Mouse (Mus musculus) cerebellum, adult 9-11 months (tissue): ENCODE measurements around the gene Gemin5.
A peak's percentile ranks its signal among the peaks of the same experiment; 100 is the strongest.
"Not testable (repeated sequence)": the region's sequence is repeated elsewhere in the genome, so short reads cannot be mapped to it uniquely, and the experiment has no call there.

ENCODE experiments used
- DNase-seq: peaks from one replicate; pipeline ENCODE4 v3.0.0; 2022

The Gemin5 gene

DNA sequence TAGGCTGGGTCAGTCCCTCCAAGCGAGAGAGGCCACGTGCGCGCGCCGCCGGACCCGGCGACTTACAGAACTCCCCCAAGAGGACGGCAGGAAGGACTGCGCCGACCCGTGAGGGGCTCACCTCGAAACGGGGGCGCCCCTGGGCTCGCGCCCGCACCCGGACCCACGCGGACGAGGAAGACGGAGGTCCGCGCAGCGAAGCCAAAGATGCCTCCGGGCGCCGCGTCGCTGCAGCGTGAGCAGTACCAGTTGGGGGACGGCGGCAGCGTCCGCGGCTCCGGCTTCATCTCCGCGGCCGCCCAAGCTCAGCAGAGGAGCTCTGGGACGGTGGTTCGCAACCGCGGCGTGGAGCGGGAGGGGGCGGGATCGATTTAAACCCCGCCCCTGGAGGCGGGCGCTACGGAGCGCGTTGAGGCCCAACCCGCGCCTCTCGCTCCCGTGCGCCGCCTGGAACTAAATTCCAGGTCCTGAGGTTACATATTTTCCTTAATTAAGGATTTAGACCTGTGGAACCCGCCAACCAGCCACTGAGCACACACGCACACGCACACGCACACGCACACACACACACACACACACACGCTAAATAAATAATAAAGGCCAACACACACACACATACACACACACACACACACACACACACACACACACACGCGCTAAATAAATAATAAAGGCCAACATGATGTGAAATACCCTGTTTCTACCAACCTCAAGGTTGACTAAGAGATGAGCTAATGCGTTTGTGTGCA lies at the start of gene Gemin5:
Gene Gemin5, minus strand, starts transcription at position 373 of the 749 bp plus-strand sequence.
- DNase-seq: peak; percentile 87

DNA sequence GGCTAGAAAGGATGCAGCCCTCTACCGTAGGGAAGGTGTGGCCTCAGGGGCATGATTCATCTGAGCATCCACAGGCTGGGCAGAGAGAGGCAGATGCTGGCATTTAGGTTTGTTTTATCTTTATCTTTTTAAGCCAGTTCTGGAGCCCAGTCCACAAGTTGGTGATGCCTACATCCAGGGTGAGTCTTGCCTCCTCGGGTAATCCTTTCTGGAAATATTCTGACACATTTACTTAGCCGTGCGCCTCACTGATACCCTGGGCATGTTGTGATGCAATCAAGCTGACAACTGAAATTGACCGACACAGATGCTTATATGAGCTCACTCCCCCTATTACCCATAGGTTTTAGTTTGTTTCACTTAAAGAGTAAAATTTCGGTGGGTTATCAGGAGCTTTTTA lies 48.5 kb upstream of the Gemin5 start:
- no peak for DNase-seq

GRCm38 (mm10) chr11:58215814-58216213 lies 47.5 kb upstream of the Gemin5 start:
- no peak for DNase-seq

DNA sequence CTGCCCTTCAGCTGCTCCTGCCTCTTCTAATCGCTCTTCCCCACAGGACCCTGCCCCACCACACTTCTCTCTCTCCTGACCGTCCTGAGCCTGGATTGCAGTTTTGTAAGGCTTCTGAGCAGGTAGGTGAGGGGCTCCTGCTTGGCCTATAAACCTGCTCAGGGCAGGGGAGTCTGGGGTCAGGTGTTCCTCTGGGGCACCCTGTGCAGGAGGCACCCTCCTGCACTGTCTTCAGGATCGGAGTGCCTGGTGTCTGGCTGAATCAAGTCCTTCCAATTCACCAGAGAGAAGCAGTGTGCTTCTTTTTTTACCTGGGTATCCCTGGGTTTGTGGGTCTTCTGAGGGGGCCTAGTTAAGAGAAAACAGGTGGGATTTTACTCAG lies 46.7 kb upstream of the Gemin5 start:
- not testable (repeated sequence) for DNase-seq

GRCm38 (mm10) chr11:58214391-58215048 lies 46.2 kb upstream of the Gemin5 start:
- DNase-seq: no peak

GRCm38 (mm10) chr11:58213673-58214342 lies 45.5 kb upstream of the Gemin5 start:
- DNase-seq: no peak

GRCm38 (mm10) chr11:58211682-58212067 lies 43.3 kb upstream of the Gemin5 start:
- DNase-seq: no peak

DNA sequence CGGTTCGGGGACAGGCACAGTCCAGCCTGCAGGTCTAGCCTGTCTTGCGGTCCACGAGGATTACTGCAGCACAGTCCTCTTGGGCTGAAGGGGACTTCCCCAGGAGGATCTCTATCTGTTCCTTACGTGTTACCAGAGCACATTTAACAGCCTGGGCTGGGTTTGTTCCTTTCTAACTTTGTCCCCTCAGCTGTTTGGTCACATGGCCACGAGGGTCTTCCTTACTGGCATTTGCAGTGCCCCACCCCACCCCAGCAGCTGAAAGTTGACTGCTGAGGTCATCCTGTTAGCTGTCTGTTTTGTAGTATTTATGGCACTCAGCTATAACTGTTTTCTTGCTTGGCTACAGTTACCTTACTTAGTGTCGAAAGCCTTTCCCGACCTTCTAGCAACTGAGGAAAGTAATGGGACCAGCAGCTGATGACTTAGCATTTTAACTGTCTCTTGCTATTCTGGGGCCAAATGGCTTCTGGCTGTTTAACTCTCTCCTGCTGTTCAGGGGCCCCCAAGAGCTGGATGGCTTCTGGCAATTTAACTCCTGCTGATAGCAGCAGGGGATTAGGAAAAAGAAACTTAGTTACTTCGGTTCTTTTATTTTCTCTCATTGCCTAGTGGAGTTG lies 42.8 kb upstream of the Gemin5 start:
- DNase-seq: no peak

DNA sequence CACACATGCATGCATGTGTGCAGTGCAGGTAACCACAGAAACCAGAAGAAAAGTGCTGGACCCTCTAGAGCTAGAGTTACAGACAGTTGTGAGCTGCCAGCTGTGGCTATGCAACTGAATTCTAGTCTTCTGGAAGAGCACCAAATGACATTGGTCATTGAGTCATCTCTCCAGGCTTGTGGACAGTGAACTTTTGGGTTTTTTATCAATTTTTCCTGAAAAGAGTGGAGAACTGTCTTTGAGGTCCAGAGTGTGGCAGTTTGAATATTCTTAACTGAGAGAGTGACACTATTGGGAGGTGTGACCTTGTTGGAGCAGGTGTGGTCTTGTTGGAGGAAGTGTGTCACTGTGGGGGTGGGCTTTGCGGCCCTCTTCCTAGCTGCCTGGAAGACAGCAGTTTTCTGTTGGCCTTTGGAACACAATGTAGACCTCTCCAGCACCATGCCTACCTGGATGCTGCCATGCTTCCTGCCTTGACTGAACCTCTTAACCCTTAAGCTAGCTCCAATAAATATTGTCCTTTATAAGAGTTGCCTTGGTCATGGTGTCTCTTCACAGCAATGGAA lies 42.1 kb upstream of the Gemin5 start:
- no peak for DNase-seq

DNA sequence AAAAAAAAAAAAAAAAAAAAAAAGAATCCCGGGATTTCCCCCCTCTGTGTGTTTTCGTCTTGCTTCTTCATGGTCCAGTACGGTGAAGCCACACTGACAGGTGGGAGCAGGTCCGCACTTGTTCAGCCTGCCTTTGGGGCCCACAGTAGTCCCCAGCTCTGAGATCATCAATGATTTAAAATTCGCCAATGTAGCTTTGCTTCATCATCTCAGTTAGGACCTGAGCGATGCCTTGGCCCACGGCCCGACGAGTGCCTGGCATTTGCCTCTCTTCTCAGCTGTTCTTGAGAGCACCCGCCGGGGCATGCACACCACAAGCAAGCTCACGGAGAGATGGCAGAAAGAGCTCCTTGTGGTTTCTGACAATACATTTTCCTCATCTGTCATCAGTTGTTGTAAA lies 32.7 kb upstream of the Gemin5 start:
- DNase-seq: no peak

DNA sequence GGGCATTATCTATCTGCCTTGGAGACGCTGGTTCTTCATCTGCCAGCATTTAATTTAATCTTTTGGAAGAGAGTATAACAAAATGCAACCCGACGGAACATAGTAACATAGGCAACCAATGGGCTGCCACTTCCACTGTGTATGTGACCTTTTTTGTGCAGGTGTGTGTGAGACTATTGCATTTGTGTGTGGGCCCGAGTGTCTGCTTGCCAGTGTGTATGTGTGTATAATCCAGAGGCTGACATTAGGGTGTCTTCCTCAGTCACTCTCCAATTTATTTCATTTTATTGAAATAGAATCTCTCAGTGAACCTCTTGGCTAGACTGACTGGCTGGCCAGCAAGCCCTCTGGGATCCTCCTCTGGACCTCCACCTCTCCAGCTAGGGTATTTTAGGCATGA lies 31.9 kb upstream of the Gemin5 start:
- no peak for DNase-seq

- DNase-seq: peak; percentile 37
These were observed 31.1 kb upstream of the Gemin5 start, which contains the start of the genes Igtp and Irgm2 for GRCm38 (mm10) chr11:58199229-58200037. Gene Igtp (plus strand): TSS chr11:58199556. Gene Irgm2 (plus strand): TSS chr11:58199618.

DNA sequence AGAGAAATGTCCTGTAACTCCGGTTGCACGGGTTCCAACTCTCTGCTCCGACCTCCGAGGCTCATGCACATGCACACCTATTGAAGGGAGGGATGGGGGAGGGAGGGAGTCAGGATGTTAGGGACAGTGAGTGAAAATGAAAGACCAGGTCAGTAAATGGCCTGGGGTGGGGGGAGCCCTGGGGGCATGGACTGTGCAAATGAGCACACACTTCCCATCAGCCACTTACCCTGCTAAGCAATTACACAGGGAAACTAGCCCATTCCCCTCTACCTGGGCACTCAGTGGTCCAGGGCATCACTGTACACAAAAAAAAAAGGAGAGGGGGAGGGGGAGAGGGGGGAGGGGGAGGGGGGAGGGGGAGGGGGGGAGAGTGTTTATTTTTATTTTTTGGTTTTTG lies 30.3 kb upstream of the Gemin5 start:
- DNase-seq: no peak

DNA sequence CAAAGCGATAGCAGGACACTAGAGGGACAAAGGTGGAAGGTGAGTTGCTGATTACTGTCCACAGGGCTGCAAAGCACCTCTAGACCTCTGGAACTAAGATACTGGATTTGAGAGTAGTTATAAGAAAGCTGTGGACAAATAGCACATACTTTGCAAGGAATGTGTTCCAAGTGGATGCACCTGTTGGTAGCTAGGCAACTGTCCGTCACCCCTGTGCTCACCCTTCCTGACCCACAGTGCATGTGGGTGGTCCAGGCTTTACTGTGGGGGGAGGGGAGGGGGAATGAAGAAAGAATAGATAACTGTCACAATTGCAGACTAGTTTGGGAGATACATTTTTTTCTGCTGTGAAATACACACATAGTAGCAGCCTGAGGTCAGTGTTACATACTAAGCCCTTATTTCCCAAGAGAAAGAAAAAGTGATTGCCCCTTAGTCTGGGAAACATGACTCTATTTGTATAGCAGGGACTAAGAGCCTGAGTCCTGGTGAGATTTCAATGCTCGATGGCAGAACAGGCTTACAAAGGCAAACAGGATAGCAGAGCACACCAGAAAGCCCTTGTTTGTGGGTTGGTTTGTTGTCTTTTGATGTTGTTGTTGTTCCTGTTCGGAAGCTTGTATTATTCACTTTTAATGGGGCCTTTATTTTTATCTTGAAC lies 25.7 kb upstream of the Gemin5 start:
- DNase-seq: no peak

GRCm38 (mm10) chr11:58193326-58193725 lies 25.0 kb upstream of the Gemin5 start:
- DNase-seq: peak; percentile 53

GRCm38 (mm10) chr11:58189675-58190074 lies 21.3 kb upstream of the Gemin5 start:
- no peak for DNase-seq

GRCm38 (mm10) chr11:58183579-58183978 lies 15.2 kb upstream of the Gemin5 start:
- no peak for DNase-seq

- DNase-seq: no peak
These were observed 12.4 kb upstream of the Gemin5 start for GRCm38 (mm10) chr11:58180756-58181155.

- not testable (repeated sequence) for DNase-seq
These were observed 11.6 kb upstream of the Gemin5 start for GRCm38 (mm10) chr11:58179986-58180385.

- DNase-seq: peak; percentile 75
These were observed 11.2 kb upstream of the Gemin5 start for GRCm38 (mm10) chr11:58179563-58179962.

DNA sequence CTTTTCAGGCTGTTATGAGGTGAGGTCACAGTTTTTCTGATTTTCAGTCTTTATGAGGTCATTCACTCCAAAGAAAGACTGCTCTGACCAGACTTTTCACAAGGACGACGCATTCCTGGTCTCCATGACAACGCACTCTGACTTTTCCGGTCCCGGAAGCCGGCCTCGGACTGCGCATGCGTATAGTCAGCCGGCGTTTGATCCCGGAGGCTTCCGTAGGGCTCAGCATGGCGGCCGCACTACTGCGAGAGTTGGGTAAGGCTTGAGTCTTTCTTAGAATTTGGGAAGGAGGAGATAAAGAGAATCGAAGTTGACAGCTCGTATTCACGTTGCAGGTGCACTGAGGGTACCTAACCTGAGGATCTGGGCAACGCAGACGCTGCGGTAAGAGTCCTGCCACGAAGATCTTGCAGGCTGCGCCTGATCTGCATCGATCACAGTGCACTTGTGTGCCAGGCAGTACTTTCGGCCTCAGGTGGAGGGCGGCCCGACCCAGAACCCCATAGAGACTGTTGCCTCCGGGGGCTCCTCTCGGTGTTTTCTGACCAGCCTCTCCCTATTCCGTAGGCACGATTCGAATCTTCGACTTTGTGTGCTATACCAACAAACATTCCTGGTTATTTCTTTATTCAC lies 3.2 kb upstream of the Gemin5 start, which contains the start of gene Mrpl22:
Gene Mrpl22, plus strand, starts transcription at position 203 of the 633 bp plus-strand sequence.
- DNase-seq: peak; percentile 93
